Mouse (Mus musculus) ES-Bruce4 (cell line): Measurements from ENCODE around the gene 4930578G10Rik.

Experiments used
- CTCF ChIP-seq: IDR thresholded peaks from one replicate; pipeline ENCODE4 v1.8.1; 2011; ENCODE audit warnings: low read depth, low read length
- EP300 ChIP-seq: IDR thresholded peaks from 2 replicates; pipeline ENCODE4 v1.6.1; 2011; ENCODE audit warnings: low read depth, low read length; ENCODE audit not compliant: insufficient read depth
- POLR2A ChIP-seq: IDR thresholded peaks from one replicate; pipeline ENCODE4 v1.8.1; 2011; ENCODE audit warnings: low read length; ENCODE audit not compliant: insufficient read depth

DNA sequence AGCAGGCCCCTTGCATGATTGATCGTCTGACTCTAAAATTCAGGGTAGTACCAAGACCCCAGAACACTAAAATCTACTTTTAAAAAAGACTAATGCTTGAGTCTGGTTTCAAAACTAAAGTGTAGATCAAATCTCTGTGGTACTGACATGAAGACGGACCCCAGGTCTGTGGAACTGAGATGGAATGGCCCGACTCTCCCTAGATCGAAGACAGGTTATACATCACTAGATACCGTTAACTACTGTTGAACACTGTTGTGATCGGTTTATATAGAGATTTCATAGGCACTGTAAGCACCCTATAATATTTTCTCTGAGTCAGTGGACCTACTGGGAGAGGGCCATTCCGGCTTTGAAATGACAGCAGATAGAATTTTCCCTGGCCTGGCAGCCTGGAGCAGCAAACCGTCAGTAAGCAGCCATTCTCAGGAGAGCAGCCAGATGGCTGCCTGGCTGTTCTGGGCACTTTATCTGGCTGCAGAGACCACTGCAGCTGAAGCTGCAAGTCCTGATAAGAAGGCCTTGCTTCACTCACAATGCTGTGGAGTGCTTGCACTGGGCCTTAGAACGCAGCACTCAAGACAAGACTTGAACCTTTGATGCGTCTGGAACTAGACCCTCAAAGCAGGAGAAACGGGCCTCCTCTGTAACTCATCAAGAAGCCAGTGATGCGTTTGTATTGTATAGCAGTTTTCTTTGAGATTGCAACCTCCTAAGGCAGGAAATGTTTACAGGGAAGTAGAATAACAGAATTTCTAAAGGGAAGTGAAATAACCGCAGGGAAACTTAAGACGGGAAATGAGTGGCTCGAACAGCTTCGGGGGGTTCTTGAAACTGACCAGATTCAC, 144.7 kb downstream of the 4930578G10Rik start:
- TF ChIP-seq CTCF, result no peak
- TF ChIP-seq POLR2A, result no peak
- no peak for TF ChIP-seq EP300
